Mouse (Mus musculus) forebrain, embryonic 14.5 days (tissue): ENCODE data around the gene Golph3. TPM values are rescaled to one million over a fixed set of nuclear protein-coding genes. Genes with fewer than 3 reads are reported as not detected.

Source experiments
- ATAC-seq: fragments of 200-750 bp; cut with Nextera tagmentation; 2 replicates; pipeline ENCODE4 v1.8.0; 2017; ENCODE audit warnings: mild to moderate bottlenecking, moderate library complexity
- DNase-seq: peaks from one replicate; pipeline ENCODE4 v3.0.0-alpha.2; 2015; ENCODE audit warnings: low spot score
- H3K27ac ChIP-seq: fragments of 300-500 bp; sonication (generic); 2 replicates; pipeline ENCODE4 v1.5.1; 2014; ENCODE audit warnings: low read depth, mild to moderate bottlenecking, control low read depth, low read length, moderate library complexity
- H3K27me3 ChIP-seq: fragments of 300-500 bp; sonication (generic); replicated peaks from 2 replicates; pipeline ENCODE4 v1.6.1; 2014; ENCODE audit warnings: low read length, control low read depth, mixed read lengths; ENCODE audit not compliant: control insufficient read depth, insufficient read depth
- H3K36me3 ChIP-seq: fragments of 300-500 bp; sonication (generic); 2 replicates; pipeline ENCODE4 v1.6.1; 2014; ENCODE audit warnings: low read length, control low read depth; ENCODE audit not compliant: control insufficient read depth, insufficient read depth
- H3K4me1 ChIP-seq: fragments of 300-500 bp; sonication (generic); 2 replicates; pipeline ENCODE4 v1.6.1; 2014; ENCODE audit warnings: antibody characterized with exemption, low read length, control low read depth; ENCODE audit not compliant: control insufficient read depth, insufficient read depth
- H3K4me2 ChIP-seq: fragments of 300-500 bp; sonication (generic); 2 replicates; pipeline ENCODE4 v1.6.1; 2014; ENCODE audit warnings: mild to moderate bottlenecking, control low read depth, low read length
- H3K4me3 ChIP-seq: fragments of 300-500 bp; sonication (generic); 2 replicates; pipeline ENCODE4 v1.5.1; 2014; ENCODE audit warnings: low read depth, low read length, control low read depth
- H3K9ac ChIP-seq: fragments of 300-500 bp; sonication (generic); 2 replicates; pipeline ENCODE4 v1.6.1; 2014; ENCODE audit warnings: mild to moderate bottlenecking, low read length, control low read depth, moderate library complexity
- H3K9me3 ChIP-seq: fragments of 300-500 bp; sonication (generic); replicated peaks from 2 replicates; pipeline ENCODE4 v1.6.1; 2016; ENCODE audit warnings: low read length, control low read depth, mixed read lengths; ENCODE audit not compliant: control insufficient read depth
- WGBS: fragments of 180-500 bp; shearing (Covaris S2); extraction: QIAGEN DNeasy Blood & Tissue Kit; methylation state at CpG from one replicate; pipeline ENCODE4 v1.1.7; 2014; 5-methylcytosine and 5-hydroxymethylcytosine counted together
- polyA plus RNA-seq: library from polyadenylated mRNA; unstranded; fragments of >200 nt; fragmentation: Nextera tagmentation; extraction: Ambion mirVana; gene quantifications from 2 replicates; pipeline ENCODE4 v1.2.1, GENCODE M21; 2014

Gene Golph3
- polyA plus RNA-seq, 1 experiment from 2014 or later = 83.0 TPM

- Histone ChIP-seq H3K4me3 (peak overlapping the region; percentile 98), H3K4me1 (peaks cover 17% of the 10 kb centered on the region), H3K9me3 (no peaks in the 10 kb centered on the region), H3K36me3 (no peaks in the 10 kb centered on the region), H3K9ac (peak overlapping the region; percentile 97), H3K27ac (no peak overlapping the region), H3K4me2 (peak overlapping the region; percentile 65), H3K27me3 (no peaks in the 10 kb centered on the region)
- DNase-seq (no peak), ATAC-seq (no peak)
- WGBS = 11% methylated on average over 9 of the region's 9 CpGs
Measured at GRCm38 (mm10) chr15:12322676-12323402, 1.6 kb downstream of the Golph3 start.

DNA sequence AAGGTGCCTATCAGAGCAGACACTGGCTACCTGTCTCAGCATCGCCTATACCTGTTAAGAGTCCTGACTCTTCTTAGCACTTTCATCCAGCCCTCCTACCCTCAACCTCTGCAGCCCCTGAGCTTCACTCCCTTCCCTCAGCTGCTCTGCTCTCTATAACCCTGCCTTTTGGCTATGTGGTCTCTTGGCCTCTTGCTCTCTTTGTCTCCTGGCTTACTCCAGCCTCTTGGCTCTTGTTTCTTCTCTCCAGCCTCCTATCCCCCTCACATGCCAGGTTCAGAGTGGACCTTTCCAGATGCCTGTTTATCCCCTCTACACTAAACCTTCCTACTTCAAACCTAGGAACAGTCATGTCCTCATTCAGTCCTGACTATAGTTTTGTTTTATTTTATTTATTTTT is 3.1 kb downstream of the Golph3 start:
- Histone ChIP-seq H3K4me3 (no peak overlapping the region), H3K36me3 (no peaks in the 10 kb centered on the region), H3K9me3 (no peaks in the 10 kb centered on the region), H3K4me1 (peaks cover 17% of the 10 kb centered on the region), H3K9ac (no peak overlapping the region), H3K27ac (no peak overlapping the region), H3K27me3 (no peaks in the 10 kb centered on the region), H3K4me2 (no peak overlapping the region)
- 88% methylated on average over 1 of the region's 1 CpGs for WGBS
- ATAC-seq = no peak
- no peak for DNase-seq

- H3K27me3 ChIP-seq = no peaks in the 10 kb centered on the region
- peaks cover 3% of the 10 kb centered on the region; the same call in 1 of the 2 replicates for H3K4me1 ChIP-seq
- no peaks in the 10 kb centered on the region for H3K36me3 ChIP-seq
- no peak overlapping the region for H3K4me3 ChIP-seq
- ATAC-seq (no peak), DNase-seq (no peak)
- H3K27ac ChIP-seq = no peak overlapping the region
- H3K9me3 ChIP-seq = no peaks in the 10 kb centered on the region
- 95% methylated on average over 3 of the region's 3 CpGs for WGBS
- no peak overlapping the region for H3K4me2 ChIP-seq
- H3K9ac ChIP-seq = no peak overlapping the region
Measured at GRCm38 (mm10) chr15:12330389-12330788, 9.1 kb downstream of the Golph3 start.

DNA sequence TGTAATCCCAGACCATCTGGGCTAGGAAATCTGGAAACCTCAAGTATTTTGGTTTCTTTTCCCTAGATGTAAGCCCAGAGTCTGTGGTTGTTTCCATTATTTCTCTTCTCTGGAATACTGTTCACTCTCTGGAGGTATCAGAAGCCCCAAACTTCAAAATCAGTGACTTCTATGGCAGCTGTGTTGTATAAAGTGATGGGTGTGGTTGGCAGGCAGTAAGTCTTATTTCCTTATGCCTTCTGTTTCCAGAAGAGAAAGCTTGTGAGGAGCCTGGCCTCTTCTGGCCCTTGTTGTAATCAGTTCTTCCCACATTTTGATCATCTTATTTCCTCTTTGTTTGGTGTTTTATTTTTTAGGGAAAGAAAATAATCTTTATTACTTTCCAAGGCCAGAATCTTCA is 9.6 kb downstream of the Golph3 start:
- ATAC-seq = peak; percentile 47

GRCm38 (mm10) chr15:12331300-12331699 is 10.1 kb downstream of the Golph3 start:
- H3K27ac ChIP-seq = 0 out of 2 replicates have a peak overlapping the region, but pooled peaks have one; percentile 7
- H3K4me2 ChIP-seq = no peak overlapping the region
- DNase-seq = no peak
- H3K4me1 ChIP-seq = peaks cover 3% of the 10 kb centered on the region; the same call in 1 of the 2 replicates
- H3K9ac ChIP-seq = no peak overlapping the region
- WGBS = 67% methylated on average over 1 of the region's 1 CpGs
- no peak overlapping the region for H3K4me3 ChIP-seq
- H3K36me3 ChIP-seq = no peaks in the 10 kb centered on the region
- H3K27me3 ChIP-seq = no peaks in the 10 kb centered on the region
- no peaks in the 10 kb centered on the region for H3K9me3 ChIP-seq
- 0 out of 2 replicates have a peak, but pooled peaks have one; percentile 14 for ATAC-seq

More for the DNA sequence above, 9.6 kb downstream of the Golph3 start:
- Histone ChIP-seq H3K9ac (no peak overlapping the region), H3K4me2 (no peak overlapping the region), H3K27me3 (no peaks in the 10 kb centered on the region), H3K36me3 (no peaks in the 10 kb centered on the region), H3K4me3 (no peak overlapping the region), H3K4me1 (peaks cover 3% of the 10 kb centered on the region; the same call in 1 of the 2 replicates), H3K9me3 (no peaks in the 10 kb centered on the region), H3K27ac (0 out of 2 replicates have a peak overlapping the region, but pooled peaks have one; percentile 7)
- DNase-seq = peak; percentile 12

GRCm38 (mm10) chr15:12334381-12334780 is 13.1 kb downstream of the Golph3 start:
- Histone ChIP-seq H3K9me3 (no peaks in the 10 kb centered on the region), H3K9ac (no peak overlapping the region), H3K4me1 (peaks cover 3% of the 10 kb centered on the region; the same call in 1 of the 2 replicates), H3K27me3 (no peaks in the 10 kb centered on the region), H3K36me3 (no peaks in the 10 kb centered on the region), H3K4me3 (no peak overlapping the region), H3K27ac (no peak overlapping the region), H3K4me2 (no peak overlapping the region)
- DNase-seq = no peak
- no peak for ATAC-seq
- 81% methylated on average over 4 of the region's 4 CpGs for WGBS

GRCm38 (mm10) chr15:12337030-12337778 is 16.0 kb downstream of the Golph3 start:
- ATAC-seq = no peak
- no peaks in the 10 kb centered on the region for H3K27me3 ChIP-seq
- no peaks in the 10 kb centered on the region for H3K36me3 ChIP-seq
- WGBS = 87% methylated on average over 4 of the region's 4 CpGs
- no peaks in the 10 kb centered on the region for H3K9me3 ChIP-seq
- H3K27ac ChIP-seq = no peak overlapping the region
- H3K4me3 ChIP-seq = no peak overlapping the region
- no peak for DNase-seq
- no peak overlapping the region for H3K4me2 ChIP-seq
- H3K4me1 ChIP-seq = peaks cover 3% of the 10 kb centered on the region; the same call in 1 of the 2 replicates
- H3K9ac ChIP-seq = no peak overlapping the region

GRCm38 (mm10) chr15:12337779-12338137 is 16.5 kb downstream of the Golph3 start:
- no peak for ATAC-seq
- Histone ChIP-seq H3K27me3 (no peaks in the 10 kb centered on the region), H3K4me1 (peaks cover 3% of the 10 kb centered on the region; the same call in 1 of the 2 replicates), H3K27ac (no peak overlapping the region), H3K9me3 (no peaks in the 10 kb centered on the region), H3K4me2 (no peak overlapping the region), H3K36me3 (no peaks in the 10 kb centered on the region), H3K4me3 (no peak overlapping the region), H3K9ac (no peak overlapping the region)
- DNase-seq = no peak
- WGBS = 54% methylated on average over 3 of the region's 3 CpGs
